Mouse (Mus musculus) erythroid progenitor cell, adult 5-6 weeks (primary cell): ENCODE measurements around the gene Rab11b. TPM values are rescaled to one million over a fixed set of nuclear protein-coding genes. Genes with fewer than 3 reads are reported as not detected.
A peak's percentile ranks its signal among the peaks of the same experiment; 100 is the strongest.

Experiments used
- ATAC-seq: replicated peaks from 2 replicates; pipeline ENCODE4 v1.8.0; 2016; ENCODE audit warnings: moderate number of reproducible peaks, mild to moderate bottlenecking, moderate TSS enrichment, inconsistent platforms; ENCODE audit not compliant: poor library complexity, low FRiP score, severe bottlenecking
- total RNA-seq, 2 experiments: library from RNA; stranded (forward) in 1 of 2; stranded (reverse) in 1 of 2; fragments of 150-400 nt in 1 of 2; fragments of 186-747, 209-891 nt in 1 of 2; gene quantifications; 2 replicates each; pipeline versions ENCODE4 v1.2.3 to v1.2.4; 2015 to 2017; ENCODE audit warnings: low replicate concordance in 2 of 2

Rab11b gene
- total RNA-seq (2015; ENCODE audit: low replicate concordance), result 59.1 and 87.6 TPM in 2 replicates
- 42.6 and 46.8 TPM in 2 replicates for total RNA-seq (2017; ENCODE audit: low replicate concordance)

- ATAC-seq, result peak; percentile 93
These were observed at the start of gene Rab11b for GRCm38 (mm10) chr17:33760255-33761165. Gene Rab11b (minus strand): TSS chr17:33760530.

- ATAC-seq, result no peak
These were observed 47.9 kb upstream of the Rab11b start for GRCm38 (mm10) chr17:33808192-33808591.

- no peak for ATAC-seq
These were observed 47.0 kb upstream of the Rab11b start for GRCm38 (mm10) chr17:33807181-33807888.

- no peak for ATAC-seq
These were observed 44.4 kb upstream of the Rab11b start for GRCm38 (mm10) chr17:33804745-33805144.

- ATAC-seq, result no peak
These were observed 43.9 kb upstream of the Rab11b start for GRCm38 (mm10) chr17:33804205-33804604.

- peak; percentile 49 for ATAC-seq
These were observed 41.9 kb upstream of the Rab11b start for GRCm38 (mm10) chr17:33802221-33802620.

GRCm38 (mm10) chr17:33799277-33799676 is 38.9 kb upstream of the Rab11b start:
- ATAC-seq, result no peak

GRCm38 (mm10) chr17:33798306-33798705 is 38.0 kb upstream of the Rab11b start:
- no peak for ATAC-seq

GRCm38 (mm10) chr17:33788732-33789131 is 28.4 kb upstream of the Rab11b start:
- no peak for ATAC-seq

- no peak for ATAC-seq
These were observed 26.0 kb upstream of the Rab11b start for GRCm38 (mm10) chr17:33786375-33786774.

- ATAC-seq, result no peak
These were observed 24.6 kb upstream of the Rab11b start for GRCm38 (mm10) chr17:33784939-33785338.

- ATAC-seq, result no peak
These were observed 23.1 kb upstream of the Rab11b start for GRCm38 (mm10) chr17:33783408-33783807.

GRCm38 (mm10) chr17:33782067-33782466 is 21.7 kb upstream of the Rab11b start:
- no peak for ATAC-seq

- peak; percentile 70 for ATAC-seq
These were observed 21.0 kb upstream of the Rab11b start, which contains the start of gene Angptl4 for GRCm38 (mm10) chr17:33781124-33781977. Gene Angptl4 (minus strand): TSS chr17:33781830.

- no peak for ATAC-seq
These were observed 20.1 kb upstream of the Rab11b start for GRCm38 (mm10) chr17:33780431-33780830.

GRCm38 (mm10) chr17:33779967-33780295 is 19.6 kb upstream of the Rab11b start:
- no peak for ATAC-seq

GRCm38 (mm10) chr17:33779271-33779966 is 19.1 kb upstream of the Rab11b start:
- ATAC-seq, result no peak

GRCm38 (mm10) chr17:33775287-33775686 is 15.0 kb upstream of the Rab11b start:
- no peak for ATAC-seq

GRCm38 (mm10) chr17:33774573-33775155 is 14.3 kb upstream of the Rab11b start:
- no peak for ATAC-seq
